Mouse (Mus musculus): ENCODE data around the gene Abhd12b. TPM values are rescaled to one million over a fixed set of nuclear protein-coding genes. Genes with fewer than 3 reads are reported as not detected.

Gene Abhd12b
- total RNA-seq, 1 experiment = not detected

DNA sequence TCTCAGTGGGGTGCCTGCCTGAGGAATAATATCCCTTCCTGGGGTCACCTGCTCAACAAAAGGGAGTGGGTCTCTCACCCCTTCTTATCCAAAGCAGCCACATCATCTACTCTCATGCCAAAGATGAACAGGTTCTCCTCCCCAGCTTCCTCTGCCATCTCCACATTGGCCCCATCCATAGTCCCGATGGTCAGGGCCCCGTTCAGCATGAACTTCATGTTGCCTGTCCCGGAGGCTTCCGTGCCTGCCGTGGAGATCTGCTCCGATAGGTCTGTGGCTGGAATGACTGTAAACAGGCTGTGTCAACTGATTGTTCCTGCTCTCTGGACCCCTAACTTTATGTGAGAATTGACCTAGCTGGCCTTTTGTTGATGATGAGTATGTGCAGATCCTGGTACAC lies 41.5 kb downstream of the Abhd12b start:
- TF ChIP-seq HCFC1 (IDR thresholded peaks at IDR 0.05; ENCODE audit: borderline replicate concordance, insufficient read depth, low read length) = no peak
- TF ChIP-seq ZC3H11A (IDR thresholded peaks at IDR 0.05; ENCODE audit: borderline replicate concordance, low read depth, low read length) = no peak
- no peak for TF ChIP-seq MAFK (IDR thresholded peaks at IDR 0.05; ENCODE audit: insufficient read depth, low read depth, low read length)
- TF ChIP-seq CHD2 (IDR thresholded peaks at IDR 0.05; ENCODE audit: low read depth, low read length) = no peak
- in situ Hi-C loops (cut with MboI; ENCODE audit: low sequenced_read_pairs in 2 of 2, unreplicated experiment in 2 of 2) = no loop called here

DNA sequence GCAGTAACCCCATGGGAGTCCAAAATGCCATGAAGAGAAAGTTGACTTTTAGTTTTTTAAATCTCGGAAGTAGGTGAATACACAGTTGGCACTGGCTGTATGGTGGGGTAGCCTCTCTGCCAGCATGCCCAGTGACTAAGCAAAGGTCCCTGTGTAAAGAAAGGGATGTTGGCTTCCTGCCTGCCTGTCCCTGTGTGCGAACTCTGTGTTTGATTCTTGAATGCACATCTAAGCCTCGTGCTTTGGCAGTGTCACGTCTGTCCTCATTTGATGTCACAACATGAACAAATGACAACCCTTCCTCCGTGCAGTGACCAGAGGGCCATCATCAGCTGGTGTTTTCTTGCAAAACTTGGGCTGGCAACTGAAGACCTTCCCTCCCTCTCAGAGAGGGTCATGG lies 42.4 kb downstream of the Abhd12b start:
- TF ChIP-seq ZNF384 (IDR thresholded peaks at IDR 0.05; ENCODE audit: low read depth, low read length) = no peak
- H3K36me3 ChIP-seq (ENCODE audit: control insufficient read depth, insufficient read depth, low read length, poor library complexity, severe bottlenecking) = no peaks in the 10 kb centered on the region
- DNase-seq (ENCODE audit: low read depth, low spot score) = no peak
- H3K4me3 ChIP-seq (ENCODE audit: insufficient read depth in 1 of 2, low read depth in 1 of 2, low read length in 2 of 2, poor library complexity in 1 of 2, severe bottlenecking in 1 of 2) = no peak overlapping the region
- H3K4me1 ChIP-seq (ENCODE audit: control insufficient read depth in 2 of 2, insufficient read depth in 2 of 2, low read length in 2 of 2, poor library complexity in 1 of 2) = peaks cover 0 to 9% of the 10 kb centered on the region in 2 experiments; a peak in 2 of 4 replicates
- H3K9ac ChIP-seq (ENCODE audit: insufficient read depth, low read depth, low read length, poor library complexity, severe bottlenecking) = no peak overlapping the region
- no peak overlapping the region for H3K27ac ChIP-seq (ENCODE audit: insufficient read depth, low read depth, low read length, poor library complexity, severe bottlenecking)
- no peaks in the 10 kb centered on the region for H3K9me3 ChIP-seq (ENCODE audit: control insufficient read depth, insufficient read depth, low read depth, low read length)
- in situ Hi-C loops (cut with MboI; ENCODE audit: low sequenced_read_pairs in 2 of 2, unreplicated experiment in 2 of 2) = no loop called here

More for the DNA sequence above, 41.5 kb downstream of the Abhd12b start:
- Histone ChIP-seq H3K27ac (ENCODE audit: insufficient read depth, low read depth, low read length, poor library complexity, severe bottlenecking) (no peak overlapping the region), H3K4me1 (ENCODE audit: control insufficient read depth in 2 of 2, insufficient read depth in 2 of 2, low read length in 2 of 2, poor library complexity in 1 of 2) (peaks cover 0 to 9% of the 10 kb centered on the region in 2 experiments; a peak in 2 of 4 replicates), H3K9me3 (ENCODE audit: control insufficient read depth, insufficient read depth, low read depth, low read length) (no peaks in the 10 kb centered on the region), H3K36me3 (ENCODE audit: control insufficient read depth, insufficient read depth, low read length, poor library complexity, severe bottlenecking) (no peaks in the 10 kb centered on the region), H3K9ac (ENCODE audit: insufficient read depth, low read depth, low read length, poor library complexity, severe bottlenecking) (no peak overlapping the region), H3K4me3 (ENCODE audit: insufficient read depth in 1 of 2, low read depth in 1 of 2, low read length in 2 of 2, poor library complexity in 1 of 2, severe bottlenecking in 1 of 2) (no peak overlapping the region)
- no peak for DNase-seq (ENCODE audit: low read depth, low spot score)

DNA sequence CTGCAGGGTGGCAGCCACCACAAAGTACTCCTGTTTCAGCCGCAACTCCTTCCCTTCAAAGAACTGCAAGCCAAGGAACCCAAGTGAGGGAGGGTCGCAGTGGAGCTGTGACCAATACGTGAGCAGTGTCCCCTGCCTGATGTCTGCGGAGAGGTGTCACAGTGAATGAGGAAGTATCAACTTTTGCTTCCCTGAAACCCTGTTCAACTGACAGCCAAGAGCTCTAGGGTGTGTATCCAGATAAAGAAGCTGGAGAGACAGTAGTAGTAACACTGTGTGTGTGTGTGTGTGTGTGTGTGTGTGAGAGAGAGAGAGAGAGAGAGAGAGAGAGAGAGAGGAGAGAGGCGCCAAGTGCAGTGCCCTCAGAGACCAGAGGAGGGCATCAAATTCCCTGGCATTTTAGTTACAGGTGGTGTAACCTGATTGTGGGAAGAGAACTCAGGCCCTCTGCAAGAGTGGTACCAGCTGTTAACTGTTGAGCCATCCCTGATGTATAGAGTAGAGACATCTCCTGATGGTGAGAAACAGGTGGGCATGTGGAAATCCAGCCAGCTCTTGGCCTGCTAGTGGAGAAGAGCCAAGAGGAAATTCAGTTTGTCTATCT lies 48.1 kb downstream of the Abhd12b start:
- no peak overlapping the region for H3K9ac ChIP-seq (ENCODE audit: insufficient read depth, low read depth, low read length, poor library complexity, severe bottlenecking)
- DNase-seq (ENCODE audit: low read depth, low spot score) = no peak
- no peak overlapping the region for H3K27ac ChIP-seq (ENCODE audit: insufficient read depth, low read depth, low read length, poor library complexity, severe bottlenecking)
- TF ChIP-seq MAFK (IDR thresholded peaks at IDR 0.05; ENCODE audit: insufficient read depth, low read depth, low read length) = no peak
- TF ChIP-seq HCFC1 (IDR thresholded peaks at IDR 0.05; ENCODE audit: borderline replicate concordance, insufficient read depth, low read length) = no peak
- TF ChIP-seq ZC3H11A (IDR thresholded peaks at IDR 0.05; ENCODE audit: borderline replicate concordance, low read depth, low read length) = no peak
- no peak for TF ChIP-seq CHD2 (IDR thresholded peaks at IDR 0.05; ENCODE audit: low read depth, low read length)
- peaks cover 0 to 7% of the 10 kb centered on the region in 2 experiments; a peak in 2 of 4 replicates for H3K4me1 ChIP-seq (ENCODE audit: control insufficient read depth in 2 of 2, insufficient read depth in 2 of 2, low read length in 2 of 2, poor library complexity in 1 of 2)
- no peaks in the 10 kb centered on the region for H3K9me3 ChIP-seq (ENCODE audit: control insufficient read depth, insufficient read depth, low read depth, low read length)
- no peaks in the 10 kb centered on the region for H3K36me3 ChIP-seq (ENCODE audit: control insufficient read depth, insufficient read depth, low read length, poor library complexity, severe bottlenecking)
- no peak overlapping the region for H3K4me3 ChIP-seq (ENCODE audit: insufficient read depth in 1 of 2, low read depth in 1 of 2, low read length in 2 of 2, poor library complexity in 1 of 2, severe bottlenecking in 1 of 2)
- in situ Hi-C loops (cut with MboI; ENCODE audit: low sequenced_read_pairs in 2 of 2, unreplicated experiment in 2 of 2) = no loop called here

DNA sequence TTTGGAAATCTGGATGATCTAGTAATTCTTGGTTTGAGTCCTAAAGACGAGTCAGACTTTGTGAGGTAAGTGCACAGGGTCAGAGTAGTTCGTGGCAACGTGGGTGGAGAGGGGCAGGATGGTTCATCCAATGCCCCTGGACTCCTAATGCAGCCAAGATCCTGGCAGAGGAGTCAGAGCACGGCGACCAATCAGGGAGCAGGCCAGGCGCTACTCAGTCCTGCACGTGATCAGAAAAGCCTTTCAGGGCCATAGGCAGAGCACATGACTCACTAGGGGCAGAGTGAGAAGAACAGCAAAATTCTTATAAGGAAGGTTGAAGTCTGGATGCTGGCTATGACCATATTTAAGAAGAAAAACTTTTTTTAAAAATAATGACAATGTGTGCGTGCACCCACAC lies 50.5 kb downstream of the Abhd12b start:
- H3K9me3 ChIP-seq (ENCODE audit: control insufficient read depth, insufficient read depth, low read depth, low read length) = no peaks in the 10 kb centered on the region
- no peak overlapping the region for H3K9ac ChIP-seq (ENCODE audit: insufficient read depth, low read depth, low read length, poor library complexity, severe bottlenecking)
- DNase-seq (ENCODE audit: low read depth, low spot score) = no peak
- in situ Hi-C loops (cut with MboI; ENCODE audit: low sequenced_read_pairs in 2 of 2, unreplicated experiment in 2 of 2) = no loop called here
- no peak overlapping the region for H3K4me3 ChIP-seq (ENCODE audit: insufficient read depth in 1 of 2, low read depth in 1 of 2, low read length in 2 of 2, poor library complexity in 1 of 2, severe bottlenecking in 1 of 2)
- H3K4me1 ChIP-seq (ENCODE audit: control insufficient read depth in 2 of 2, insufficient read depth in 2 of 2, low read length in 2 of 2, poor library complexity in 1 of 2) = peaks cover 0 to 6% of the 10 kb centered on the region in 2 experiments; a peak in 2 of 4 replicates
- TF ChIP-seq MAFK (IDR thresholded peaks at IDR 0.05; ENCODE audit: insufficient read depth, low read depth, low read length) (no peak), HCFC1 (IDR thresholded peaks at IDR 0.05; ENCODE audit: borderline replicate concordance, insufficient read depth, low read length) (no peak), ZC3H11A (IDR thresholded peaks at IDR 0.05; ENCODE audit: borderline replicate concordance, low read depth, low read length) (no peak), ZNF384 (IDR thresholded peaks at IDR 0.05; ENCODE audit: low read depth, low read length) (no peak), CHD2 (IDR thresholded peaks at IDR 0.05; ENCODE audit: low read depth, low read length) (no peak)
- no peak overlapping the region for H3K27ac ChIP-seq (ENCODE audit: insufficient read depth, low read depth, low read length, poor library complexity, severe bottlenecking)
- no peaks in the 10 kb centered on the region for H3K36me3 ChIP-seq (ENCODE audit: control insufficient read depth, insufficient read depth, low read length, poor library complexity, severe bottlenecking)

DNA sequence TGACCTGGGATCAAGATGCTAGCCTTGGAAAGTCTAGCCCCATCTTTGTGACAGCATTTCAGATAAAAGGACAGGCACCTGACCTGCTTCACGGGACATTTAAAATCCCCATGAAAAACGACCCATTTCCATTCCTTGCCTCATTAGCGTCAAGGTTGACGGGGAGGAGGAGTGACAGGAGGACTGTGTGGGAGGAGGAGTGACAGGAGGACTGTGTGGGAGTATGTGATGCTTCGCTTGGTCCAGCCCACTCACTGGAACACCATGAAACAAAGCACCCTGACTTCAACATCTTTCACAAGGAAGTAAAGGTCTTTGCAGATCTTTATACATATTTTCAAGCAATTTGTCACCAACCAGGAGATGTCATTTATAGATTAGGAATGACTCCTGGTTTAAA lies 54.3 kb downstream of the Abhd12b start:
- no peak overlapping the region for H3K4me3 ChIP-seq (ENCODE audit: insufficient read depth in 1 of 2, low read depth in 1 of 2, low read length in 2 of 2, poor library complexity in 1 of 2, severe bottlenecking in 1 of 2)
- H3K9ac ChIP-seq (ENCODE audit: insufficient read depth, low read depth, low read length, poor library complexity, severe bottlenecking) = no peak overlapping the region
- TF ChIP-seq ZC3H11A (IDR thresholded peaks at IDR 0.05; ENCODE audit: borderline replicate concordance, low read depth, low read length) (no peak), CHD2 (IDR thresholded peaks at IDR 0.05; ENCODE audit: low read depth, low read length) (no peak), ZNF384 (IDR thresholded peaks at IDR 0.05; ENCODE audit: low read depth, low read length) (no peak), MAFK (IDR thresholded peaks at IDR 0.05; ENCODE audit: insufficient read depth, low read depth, low read length) (no peak), HCFC1 (IDR thresholded peaks at IDR 0.05; ENCODE audit: borderline replicate concordance, insufficient read depth, low read length) (no peak)
- no peaks in the 10 kb centered on the region for H3K4me1 ChIP-seq (ENCODE audit: control insufficient read depth in 2 of 2, insufficient read depth in 2 of 2, low read length in 2 of 2, poor library complexity in 1 of 2)
- DNase-seq (ENCODE audit: low read depth, low spot score) = no peak
- in situ Hi-C loops (cut with MboI; ENCODE audit: low sequenced_read_pairs in 2 of 2, unreplicated experiment in 2 of 2) = no loop called here
- no peaks in the 10 kb centered on the region for H3K9me3 ChIP-seq (ENCODE audit: control insufficient read depth, insufficient read depth, low read depth, low read length)
- H3K27ac ChIP-seq (ENCODE audit: insufficient read depth, low read depth, low read length, poor library complexity, severe bottlenecking) = no peak overlapping the region
- H3K36me3 ChIP-seq (ENCODE audit: control insufficient read depth, insufficient read depth, low read length, poor library complexity, severe bottlenecking) = no peaks in the 10 kb centered on the region

Measured in ES-E14 (cell line).